Mouse (Mus musculus): Measurements from ENCODE around the gene Cd99l2. TPM values are rescaled to one million over a fixed set of nuclear protein-coding genes. Genes with fewer than 3 reads are reported as not detected.

Gene Cd99l2
- polyA plus RNA-seq, 2 experiments: 28.2 to 30.6 TPM

DNA sequence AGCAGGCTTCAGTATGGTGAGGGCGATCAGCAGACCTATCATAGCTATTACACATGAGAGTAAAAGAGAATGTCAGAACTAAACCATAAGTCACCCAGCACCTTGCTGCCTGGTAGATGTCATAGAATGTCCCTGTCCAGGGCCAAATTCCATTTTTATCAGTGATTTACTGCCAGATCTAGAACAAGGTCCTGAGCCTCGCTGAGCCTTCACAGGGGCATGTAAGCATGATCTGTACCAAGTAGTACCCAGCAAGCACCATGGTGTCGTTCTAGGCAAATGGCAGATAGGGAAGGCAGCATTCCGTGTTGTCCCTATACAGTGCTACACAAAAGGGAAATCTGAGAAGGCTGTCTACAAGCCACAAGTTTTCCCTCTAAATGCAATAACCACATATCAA is 79.0 kb downstream of the Cd99l2 start:
- TF ChIP-seq POLR2A (IDR thresholded peaks at IDR 0.05; ENCODE audit: borderline replicate concordance, extremely low read depth, insufficient read depth, insufficient read length): no peak
- no peak overlapping the region for H3K4me3 ChIP-seq (replicated peaks; ENCODE audit: low read length)
- DNase-seq (ENCODE audit: low spot score) (no peak), ATAC-seq (ENCODE audit: low FRiP score, low read depth) (no peak)
- H3K36me3 ChIP-seq (ENCODE audit: control insufficient read depth, insufficient read depth, low read length): no peaks in the 10 kb centered on the region
- H3K27ac ChIP-seq (replicated peaks; ENCODE audit: low read depth, low read length): no peak overlapping the region
- no peaks in the 10 kb centered on the region for H3K9me3 ChIP-seq (ENCODE audit: control insufficient read depth, low read length)
- no peak overlapping the region for H3K4me2 ChIP-seq (replicated peaks; ENCODE audit: low read depth, low read length, severe bottlenecking)
- H3K4me1 ChIP-seq (ENCODE audit: control insufficient read depth, insufficient read depth, low read length): no peaks in the 10 kb centered on the region
- no peaks in the 10 kb centered on the region for H3K27me3 ChIP-seq (ENCODE audit: control insufficient read depth, insufficient read depth, low read length)
- H3K9ac ChIP-seq (ENCODE audit: low read depth, low read length, severe bottlenecking): no peak overlapping the region
- 89% methylated on average over 4 of the region's 4 CpGs for WGBS

DNA sequence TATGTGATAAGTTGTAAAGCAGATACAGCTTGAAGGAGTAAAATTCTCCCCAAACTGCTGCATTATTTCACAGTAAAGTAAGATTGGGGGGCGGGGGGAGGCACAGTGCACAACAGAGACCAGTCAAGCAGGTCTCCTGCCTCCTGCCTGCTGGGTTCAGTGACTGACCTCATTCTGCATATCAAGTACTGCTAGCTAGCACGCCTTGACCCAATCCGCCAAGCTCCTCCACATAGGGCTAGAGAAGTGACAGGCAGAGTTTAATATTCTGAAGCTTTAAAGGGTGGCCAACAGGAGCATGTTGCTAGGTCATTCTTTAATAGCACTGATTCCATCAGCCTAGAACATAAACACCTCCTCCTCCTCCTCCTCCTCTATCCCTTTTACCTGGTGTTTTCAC is 79.9 kb downstream of the Cd99l2 start:
- Histone ChIP-seq H3K27me3 (ENCODE audit: control insufficient read depth, insufficient read depth, low read length) (no peaks in the 10 kb centered on the region), H3K36me3 (ENCODE audit: control insufficient read depth, insufficient read depth, low read length) (no peaks in the 10 kb centered on the region), H3K4me2 (replicated peaks; ENCODE audit: low read depth, low read length, severe bottlenecking) (no peak overlapping the region), H3K4me3 (replicated peaks; ENCODE audit: low read length) (no peak overlapping the region), H3K9ac (ENCODE audit: low read depth, low read length, severe bottlenecking) (no peak overlapping the region), H3K27ac (replicated peaks; ENCODE audit: low read depth, low read length) (no peak overlapping the region), H3K9me3 (ENCODE audit: control insufficient read depth, low read length) (no peaks in the 10 kb centered on the region), H3K4me1 (ENCODE audit: control insufficient read depth, insufficient read depth, low read length) (no peaks in the 10 kb centered on the region)
- ATAC-seq (ENCODE audit: low FRiP score, low read depth) (no peak), DNase-seq (ENCODE audit: low spot score) (no peak)
- no peak for TF ChIP-seq POLR2A (IDR thresholded peaks at IDR 0.05; ENCODE audit: borderline replicate concordance, extremely low read depth, insufficient read depth, insufficient read length)
- 70% methylated on average over 3 of the region's 3 CpGs for WGBS

DNA sequence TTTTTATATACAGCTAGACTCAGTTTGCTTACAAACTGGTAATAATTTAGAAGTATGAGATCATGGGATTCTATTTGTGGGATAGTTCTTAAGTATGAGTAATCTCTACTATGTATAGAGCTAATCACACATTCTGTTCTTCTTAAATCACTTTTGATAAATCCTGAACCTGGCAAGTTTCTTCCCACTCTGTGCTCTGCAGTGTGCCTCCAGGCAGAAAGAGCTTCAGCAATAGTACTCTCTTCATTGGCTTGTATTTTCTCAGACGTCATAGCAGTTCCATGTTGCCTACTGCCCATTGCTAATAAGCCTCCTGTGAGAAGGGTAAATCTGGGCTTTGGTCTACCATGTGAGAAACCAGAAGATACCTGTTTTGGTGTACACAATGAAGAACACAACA is 84.3 kb downstream of the Cd99l2 start:
- Histone ChIP-seq H3K4me2 (replicated peaks; ENCODE audit: low read depth, low read length, severe bottlenecking) (no peak overlapping the region), H3K9ac (ENCODE audit: low read depth, low read length, severe bottlenecking) (no peak overlapping the region), H3K27ac (replicated peaks; ENCODE audit: low read depth, low read length) (no peak overlapping the region), H3K27me3 (ENCODE audit: control insufficient read depth, insufficient read depth, low read length) (no peaks in the 10 kb centered on the region), H3K4me1 (ENCODE audit: control insufficient read depth, insufficient read depth, low read length) (no peaks in the 10 kb centered on the region), H3K36me3 (ENCODE audit: control insufficient read depth, insufficient read depth, low read length) (no peaks in the 10 kb centered on the region), H3K4me3 (replicated peaks; ENCODE audit: low read length) (no peak overlapping the region), H3K9me3 (ENCODE audit: control insufficient read depth, low read length) (no peaks in the 10 kb centered on the region)
- WGBS: 43% methylated on average over 1 of the region's 1 CpGs
- no peak for DNase-seq (ENCODE audit: low spot score)
- ATAC-seq (ENCODE audit: low FRiP score, low read depth): no peak
- no peak for TF ChIP-seq POLR2A (IDR thresholded peaks at IDR 0.05; ENCODE audit: borderline replicate concordance, extremely low read depth, insufficient read depth, insufficient read length)

DNA sequence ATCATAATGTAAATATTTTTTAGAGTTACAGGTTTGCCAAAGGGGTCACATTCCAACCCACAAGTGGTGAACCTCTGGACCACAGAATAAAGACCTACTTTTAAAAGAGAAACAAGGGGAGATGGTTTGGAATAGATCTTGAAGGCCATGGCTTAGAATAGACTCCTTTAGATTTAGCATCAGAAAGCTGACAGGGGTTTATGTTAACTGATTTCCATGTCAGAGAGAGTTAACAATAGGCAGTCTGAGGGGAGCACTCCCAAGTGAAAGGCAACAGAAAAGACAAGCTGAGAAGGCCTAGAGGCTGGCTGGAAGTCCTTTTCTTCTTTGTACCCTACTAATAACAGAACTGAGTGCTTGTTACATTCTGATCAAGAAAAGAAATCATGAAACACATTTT is 86.4 kb downstream of the Cd99l2 start:
- DNase-seq (ENCODE audit: low spot score) (no peak), ATAC-seq (ENCODE audit: low FRiP score, low read depth) (no peak)
- Histone ChIP-seq H3K9ac (ENCODE audit: low read depth, low read length, severe bottlenecking) (no peak overlapping the region), H3K4me1 (ENCODE audit: control insufficient read depth, insufficient read depth, low read length) (no peaks in the 10 kb centered on the region), H3K36me3 (ENCODE audit: control insufficient read depth, insufficient read depth, low read length) (no peaks in the 10 kb centered on the region), H3K27me3 (ENCODE audit: control insufficient read depth, insufficient read depth, low read length) (no peaks in the 10 kb centered on the region), H3K27ac (replicated peaks; ENCODE audit: low read depth, low read length) (no peak overlapping the region), H3K4me2 (replicated peaks; ENCODE audit: low read depth, low read length, severe bottlenecking) (no peak overlapping the region), H3K4me3 (replicated peaks; ENCODE audit: low read length) (no peak overlapping the region), H3K9me3 (ENCODE audit: control insufficient read depth, low read length) (no peaks in the 10 kb centered on the region)
- no peak for TF ChIP-seq POLR2A (IDR thresholded peaks at IDR 0.05; ENCODE audit: borderline replicate concordance, extremely low read depth, insufficient read depth, insufficient read length)

DNA sequence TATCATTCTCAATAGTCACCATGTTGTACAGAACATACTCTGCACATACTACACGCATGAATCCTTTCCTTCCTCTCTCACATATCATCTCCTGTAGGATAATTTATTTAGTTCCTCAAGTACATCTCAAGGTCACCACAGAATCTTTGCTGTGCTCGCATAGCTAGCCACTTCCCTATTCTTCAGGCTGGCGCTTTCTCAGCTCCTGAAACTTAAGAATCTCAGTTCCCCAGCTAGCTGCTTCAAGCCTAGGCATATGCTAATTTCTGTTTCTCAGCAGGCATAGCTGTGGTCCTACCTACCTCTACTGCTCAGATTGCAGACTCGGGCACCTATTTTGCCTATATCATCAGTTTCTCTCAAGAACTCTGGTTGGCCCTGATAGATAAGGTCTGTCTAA is 96.3 kb downstream of the Cd99l2 start:
- H3K4me3 ChIP-seq (replicated peaks; ENCODE audit: low read length): no peak overlapping the region
- ATAC-seq (ENCODE audit: low FRiP score, low read depth): no peak
- H3K36me3 ChIP-seq (ENCODE audit: control insufficient read depth, insufficient read depth, low read length): no peaks in the 10 kb centered on the region
- no peak overlapping the region for H3K27ac ChIP-seq (replicated peaks; ENCODE audit: low read depth, low read length)
- no peaks in the 10 kb centered on the region for H3K9me3 ChIP-seq (ENCODE audit: control insufficient read depth, low read length)
- no peaks in the 10 kb centered on the region for H3K4me1 ChIP-seq (ENCODE audit: control insufficient read depth, insufficient read depth, low read length)
- H3K27me3 ChIP-seq (ENCODE audit: control insufficient read depth, insufficient read depth, low read length): no peaks in the 10 kb centered on the region
- TF ChIP-seq POLR2A (IDR thresholded peaks at IDR 0.05; ENCODE audit: borderline replicate concordance, extremely low read depth, insufficient read depth, insufficient read length): no peak
- DNase-seq (ENCODE audit: low spot score): no peak
- WGBS: 76% methylated on average over 4 of the region's 4 CpGs
- H3K4me2 ChIP-seq (replicated peaks; ENCODE audit: low read depth, low read length, severe bottlenecking): no peak overlapping the region
- H3K9ac ChIP-seq (ENCODE audit: low read depth, low read length, severe bottlenecking): no peak overlapping the region

DNA sequence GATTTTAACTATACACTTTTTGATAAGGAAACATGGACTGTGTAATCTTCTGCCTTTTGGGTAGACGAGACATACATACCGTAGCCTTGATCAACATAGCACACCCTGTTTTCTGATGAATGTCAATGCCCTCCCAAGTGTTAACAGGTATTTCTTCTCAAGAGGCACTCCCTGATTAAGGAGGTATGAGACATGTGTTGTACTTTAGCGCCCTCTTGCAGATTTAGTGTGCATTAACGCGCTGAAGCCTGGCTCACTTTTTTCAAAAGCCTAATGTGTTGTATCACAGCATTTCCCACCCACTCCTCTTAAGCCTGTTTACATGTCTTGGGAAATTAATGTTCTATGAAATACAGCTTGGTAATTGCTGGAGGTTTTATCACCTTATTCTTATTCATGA is 111.1 kb downstream of the Cd99l2 start:
- WGBS: 45% methylated on average over 5 of the region's 5 CpGs
- Histone ChIP-seq H3K36me3 (ENCODE audit: control insufficient read depth, insufficient read depth, low read length) (no peaks in the 10 kb centered on the region), H3K27me3 (ENCODE audit: control insufficient read depth, insufficient read depth, low read length) (no peaks in the 10 kb centered on the region), H3K9me3 (ENCODE audit: control insufficient read depth, low read length) (no peaks in the 10 kb centered on the region), H3K4me1 (ENCODE audit: control insufficient read depth, insufficient read depth, low read length) (no peaks in the 10 kb centered on the region), H3K4me3 (replicated peaks; ENCODE audit: low read length) (no peak overlapping the region), H3K9ac (ENCODE audit: low read depth, low read length, severe bottlenecking) (no peak overlapping the region), H3K27ac (replicated peaks; ENCODE audit: low read depth, low read length) (no peak overlapping the region), H3K4me2 (replicated peaks; ENCODE audit: low read depth, low read length, severe bottlenecking) (no peak overlapping the region)
- ATAC-seq (ENCODE audit: low FRiP score, low read depth) (no peak), DNase-seq (ENCODE audit: low spot score) (peak; percentile 3)
- TF ChIP-seq POLR2A (IDR thresholded peaks at IDR 0.05; ENCODE audit: borderline replicate concordance, extremely low read depth, insufficient read depth, insufficient read length): no peak
